Mouse (Mus musculus) MEL (cell line): ENCODE results near the gene Atp5l. TPM values are rescaled to one million over a fixed set of nuclear protein-coding genes. Genes with fewer than 3 reads are reported as not detected.

ENCODE experiments used
- DNase-seq: peaks from one replicate; pipeline ENCODE4 v3.0.0; 2011; ENCODE audit warnings: low read depth, low spot score
- H3K27ac ChIP-seq: 2 replicates; pipeline ENCODE4 v1.5.1; 2012; ENCODE audit warnings: low read depth, mild to moderate bottlenecking, control low read depth, low read length, moderate library complexity; ENCODE audit not compliant: control insufficient read depth
- H3K27me3 ChIP-seq, 2 experiments: fragments of 150-350 bp in 1 of 2; sonication (generic) in 1 of 2; 2 replicates each; pipeline ENCODE4 v1.6.1; 2012; ENCODE audit warnings: low read length in 2 of 2, mild to moderate bottlenecking in 2 of 2, improper control_type of control experiment in 1 of 2, moderate library complexity in 1 of 2; ENCODE audit not compliant: insufficient read depth in 2 of 2, control insufficient read depth in 1 of 2
- H3K36me3 ChIP-seq, 2 experiments: 2 replicates each; pipeline ENCODE4 v1.6.1; 2012 to 2014; ENCODE audit warnings: low read length in 2 of 2, improper control_type of control experiment in 1 of 2, inconsistent platforms in 1 of 2, mild to moderate bottlenecking in 1 of 2; ENCODE audit not compliant: insufficient read depth in 2 of 2, control insufficient read depth in 1 of 2
- H3K4me1 ChIP-seq, 2 experiments: fragments of 150-350 bp in 1 of 2; sonication (generic) in 1 of 2; 2 replicates each; pipeline ENCODE4 v1.6.1; 2012; ENCODE audit warnings: low read length in 2 of 2, improper control_type of control experiment in 1 of 2, mild to moderate bottlenecking in 1 of 2; ENCODE audit not compliant: insufficient read depth in 2 of 2, control insufficient read depth in 1 of 2
- H3K4me3 ChIP-seq, 2 experiments: fragments of 150-350 bp in 1 of 2; sonication (generic) in 1 of 2; 2 replicates each; pipeline ENCODE4 v1.5.1; 2012; ENCODE audit warnings: low read depth in 2 of 2, low read length in 2 of 2, mild to moderate bottlenecking in 2 of 2, moderate library complexity in 2 of 2, control low read depth in 1 of 2, improper control_type of control experiment in 1 of 2; ENCODE audit not compliant: control insufficient read depth in 1 of 2, insufficient read depth in 1 of 2
- H3K79me2 ChIP-seq: 2 replicates; pipeline ENCODE4 v1.6.1; 2012; ENCODE audit warnings: mild to moderate bottlenecking, low read length, moderate library complexity; ENCODE audit not compliant: control insufficient read depth, poor library complexity, insufficient read depth
- H3K9ac ChIP-seq: 2 replicates; pipeline ENCODE4 v1.6.1; 2012; ENCODE audit warnings: low read depth, mild to moderate bottlenecking, control low read depth, low read length, moderate library complexity; ENCODE audit not compliant: control insufficient read depth, poor library complexity, severe bottlenecking
- H3K9me3 ChIP-seq: fragments of 150-350 bp; sonication (generic); replicated peaks from 2 replicates; pipeline ENCODE4 v1.6.1; 2012; ENCODE audit warnings: mild to moderate bottlenecking, low read length, improper control_type of control experiment, moderate library complexity; ENCODE audit not compliant: insufficient read depth
- CHD1 ChIP-seq: IDR thresholded peaks from 2 replicates; pipeline ENCODE4 v1.6.1; 2012; ENCODE audit warnings: low read depth, mild to moderate bottlenecking, inconsistent platforms, low read length, improper control_type of control experiment
- E2F4 ChIP-seq: IDR thresholded peaks from 2 replicates; pipeline ENCODE4 v1.6.1; 2011; ENCODE audit warnings: low read depth, low read length, improper control_type of control experiment, borderline replicate concordance
- ETS1 ChIP-seq: IDR thresholded peaks from 2 replicates; pipeline ENCODE4 v1.6.1; 2012; ENCODE audit warnings: low read depth, mild to moderate bottlenecking, inconsistent platforms, low read length, improper control_type of control experiment, moderate library complexity
- GATA1 ChIP-seq: IDR thresholded peaks from 2 replicates; pipeline ENCODE4 v1.6.1; 2011; ENCODE audit warnings: low read depth, low read length, improper control_type of control experiment
- KAT2A ChIP-seq: conservative IDR thresholded peaks from 2 replicates; pipeline ENCODE4 v1.6.1; 2012; ENCODE audit warnings: low read depth, low read length, improper control_type of control experiment, inconsistent platforms
- MAFK ChIP-seq: IDR thresholded peaks from 2 replicates; pipeline ENCODE4 v1.6.1; 2011; ENCODE audit warnings: low read depth, mild to moderate bottlenecking, low read length, improper control_type of control experiment, borderline replicate concordance
- MAZ ChIP-seq: IDR thresholded peaks from 2 replicates; pipeline ENCODE4 v1.6.1; 2012; ENCODE audit warnings: low read depth, mild to moderate bottlenecking, inconsistent platforms, low read length, improper control_type of control experiment
- MXI1 ChIP-seq: IDR thresholded peaks from 2 replicates; pipeline ENCODE4 v1.6.1; 2011; ENCODE audit warnings: mild to moderate bottlenecking, low read depth, low read length, improper control_type of control experiment
- MYC ChIP-seq: IDR thresholded peaks from 2 replicates; pipeline ENCODE4 v1.6.1; 2011; ENCODE audit warnings: low read depth, mild to moderate bottlenecking, low read length, improper control_type of control experiment, moderate library complexity
- POLR2A ChIP-seq, 2 experiments: IDR thresholded peaks; 2 replicates each; pipeline ENCODE4 v1.6.1; 2011 to 2012; ENCODE audit warnings: low read length in 2 of 2, mild to moderate bottlenecking in 2 of 2, control low read depth in 1 of 2, improper control_type of control experiment in 1 of 2, low read depth in 1 of 2, moderate library complexity in 1 of 2; ENCODE audit not compliant: control insufficient read depth in 1 of 2, insufficient read depth in 1 of 2, poor library complexity in 1 of 2
- POLR2AphosphoS2 ChIP-seq: IDR thresholded peaks from 2 replicates; pipeline ENCODE4 v1.6.1; 2011; ENCODE audit warnings: low read length, improper control_type of control experiment
- RAD21 ChIP-seq: IDR thresholded peaks from 2 replicates; pipeline ENCODE4 v1.6.1; 2011; ENCODE audit warnings: mild to moderate bottlenecking, low read depth, low read length, improper control_type of control experiment
- SMC3 ChIP-seq: IDR thresholded peaks from 2 replicates; pipeline ENCODE4 v1.6.1; 2011; ENCODE audit warnings: low read depth, low read length, improper control_type of control experiment
- USF1 ChIP-seq: IDR thresholded peaks from 2 replicates; pipeline ENCODE4 v1.6.1; 2014; ENCODE audit warnings: low read depth, mild to moderate bottlenecking, inconsistent platforms, low read length, improper control_type of control experiment, moderate library complexity
- USF2 ChIP-seq, 2 experiments: IDR thresholded peaks; 2 replicates each; pipeline ENCODE4 v1.6.1; 2011 to 2012; ENCODE audit warnings: improper control_type of control experiment in 2 of 2, low read length in 2 of 2, borderline replicate concordance in 1 of 2, inconsistent platforms in 1 of 2, low read depth in 1 of 2, mild to moderate bottlenecking in 1 of 2; ENCODE audit not compliant: insufficient read depth in 1 of 2
- ZKSCAN1 ChIP-seq: IDR thresholded peaks from 2 replicates; pipeline ENCODE4 v1.6.1; 2012; ENCODE audit warnings: low read depth, mild to moderate bottlenecking, inconsistent platforms, low read length, improper control_type of control experiment, moderate library complexity
- polyA plus RNA-seq, 2 experiments: library from polyadenylated mRNA; stranded (reverse) in 1 of 2; unstranded in 1 of 2; fragments of >175 nt in 1 of 2; fragments of >200 nt in 1 of 2; gene quantifications; 2 replicates each; pipeline versions ENCODE4 v1.2.1 to v1.2.4; 2012; ENCODE audit warnings: low replicate concordance in 2 of 2, low read depth in 1 of 2; ENCODE audit not compliant: insufficient read length in 2 of 2, insufficient read depth in 1 of 2, missing spikeins in 1 of 2
- total RNA-seq: library from RNA; depleted of rRNA; stranded (reverse); fragments of 300-350 nt; gene quantifications from 2 replicates; pipeline ENCODE4 v1.2.3, GENCODE M21; 2012

Atp5l gene
- total and polyA plus RNA-seq, 3 experiments, result 320 to 719 TPM; not detected in 1

DNA sequence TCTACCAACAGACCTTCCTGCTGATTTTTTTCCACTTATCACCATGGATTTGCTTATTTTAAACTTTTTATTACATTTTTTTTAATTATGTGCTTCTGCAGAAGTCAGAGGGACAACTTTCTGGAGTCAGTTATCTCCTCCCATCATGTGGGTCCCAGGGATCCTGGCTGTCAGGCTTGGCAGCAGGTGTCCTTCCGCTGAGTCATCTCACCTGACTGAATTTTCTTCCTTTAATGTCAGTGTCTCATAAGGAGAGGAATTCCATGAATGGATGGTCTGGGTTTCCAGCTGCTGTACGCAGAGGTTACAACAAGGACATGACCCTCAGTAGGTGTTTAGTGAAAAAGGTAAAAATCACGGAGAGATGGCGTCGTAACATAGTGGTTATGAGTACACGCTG, 29.3 kb downstream of the Atp5l start:
- H3K36me3 ChIP-seq, result peaks cover 0 to 17% of the 10 kb centered on the region in 2 experiments; a peak in 2 of 4 replicates
- no peak for TF ChIP-seq RAD21
- no peak for TF ChIP-seq POLR2AphosphoS2
- no peak for TF ChIP-seq KAT2A
- TF ChIP-seq MYC, result no peak
- TF ChIP-seq MAZ, result no peak
- TF ChIP-seq CHD1, result no peak
- TF ChIP-seq MXI1, result no peak
- TF ChIP-seq ZKSCAN1, result no peak
- no peak for TF ChIP-seq ETS1
- no peak for TF ChIP-seq MAFK
- H3K27ac ChIP-seq, result no peak overlapping the region
- H3K9ac ChIP-seq, result no peak overlapping the region
- H3K27me3 ChIP-seq, result peaks cover 0 to 3% of the 10 kb centered on the region in 2 experiments; a peak in 1 of 4 replicates
- H3K4me1 ChIP-seq, result peaks cover 0 to 23% of the 10 kb centered on the region in 2 experiments; a peak in 3 of 4 replicates
- no peaks in the 10 kb centered on the region for H3K79me2 ChIP-seq
- no peaks in the 10 kb centered on the region for H3K9me3 ChIP-seq
- H3K4me3 ChIP-seq, result no peak overlapping the region
- no peak for DNase-seq

GRCm38 (mm10) chr9:44890122-44890521, 30.4 kb downstream of the Atp5l start:
- no peaks in the 10 kb centered on the region for H3K79me2 ChIP-seq
- H3K9me3 ChIP-seq, result no peaks in the 10 kb centered on the region
- peaks cover 0 to 15% of the 10 kb centered on the region in 2 experiments; a peak in 2 of 4 replicates for H3K36me3 ChIP-seq
- no peak overlapping the region for H3K4me3 ChIP-seq
- H3K27ac ChIP-seq, result no peak overlapping the region
- H3K4me1 ChIP-seq, result peaks cover 0 to 23% of the 10 kb centered on the region in 2 experiments; a peak in 3 of 4 replicates
- DNase-seq, result no peak
- no peak overlapping the region for H3K9ac ChIP-seq
- peak; percentile 82 for TF ChIP-seq GATA1
- TF ChIP-seq POLR2A (IDR thresholded peaks at IDR 0.05; ENCODE audit: control insufficient read depth in 1 of 2, insufficient read depth in 1 of 2, low read depth in 1 of 2, low read length in 2 of 2, poor library complexity in 1 of 2), result no peak
- no peak for TF ChIP-seq RAD21
- TF ChIP-seq E2F4, result peak; percentile 56; the same call in 1 of the 2 replicates
- TF ChIP-seq MYC, result no peak
- no peak for TF ChIP-seq SMC3
- H3K27me3 ChIP-seq, result peaks cover 0 to 5% of the 10 kb centered on the region in 2 experiments; a peak in 1 of 4 replicates

- Histone ChIP-seq H3K4me3 (no peak overlapping the region), H3K9ac (no peak overlapping the region), H3K27me3 (peaks cover 0 to 5% of the 10 kb centered on the region in 2 experiments; a peak in 1 of 4 replicates), H3K4me1 (peaks cover 0 to 19% of the 10 kb centered on the region in 2 experiments; a peak in 3 of 4 replicates), H3K27ac (no peak overlapping the region), H3K9me3 (no peaks in the 10 kb centered on the region), H3K36me3 (peaks cover 0 to 13% of the 10 kb centered on the region in 2 experiments; a peak in 2 of 4 replicates), H3K79me2 (no peaks in the 10 kb centered on the region)
- TF ChIP-seq CHD1 (no peak), USF2 (IDR thresholded peaks at IDR 0.05; ENCODE audit: borderline replicate concordance in 1 of 2, insufficient read depth in 1 of 2, low read depth in 1 of 2, low read length in 2 of 2) (no peak), USF1 (no peak), MYC (no peak)
- DNase-seq, result no peak
These were observed 32.4 kb downstream of the Atp5l start for GRCm38 (mm10) chr9:44888114-44888624.
